Mouse (Mus musculus) neural tube, embryonic 15.5 days (tissue): ENCODE results near the gene Madcam1. TPM values are rescaled to one million over a fixed set of nuclear protein-coding genes. Genes with fewer than 3 reads are reported as not detected.

Experiments
- ATAC-seq: fragments of 200-750 bp; cut with Nextera tagmentation; 2 replicates; pipeline ENCODE4 v1.8.0; 2017; ENCODE audit warnings: mild to moderate bottlenecking, moderate TSS enrichment, moderate library complexity; ENCODE audit not compliant: low FRiP score
- H3K27ac ChIP-seq: fragments of 300-500 bp; sonication (generic); replicated peaks from 2 replicates; pipeline ENCODE4 v1.5.1; 2015; ENCODE audit warnings: mild to moderate bottlenecking, inconsistent platforms
- H3K27me3 ChIP-seq: fragments of 300-500 bp; sonication (generic); replicated peaks from 2 replicates; pipeline ENCODE4 v1.6.1; 2015; ENCODE audit warnings: inconsistent platforms
- H3K36me3 ChIP-seq: fragments of 300-500 bp; sonication (generic); 2 replicates; pipeline ENCODE4 v1.6.1; 2015; ENCODE audit warnings: inconsistent platforms
- H3K4me1 ChIP-seq: fragments of 300-500 bp; sonication (generic); 2 replicates; pipeline ENCODE4 v1.6.1; 2015; ENCODE audit warnings: inconsistent platforms
- H3K4me2 ChIP-seq: fragments of 300-500 bp; sonication (generic); 2 replicates; pipeline ENCODE4 v1.6.1; 2015; ENCODE audit warnings: inconsistent platforms, mild to moderate bottlenecking, moderate library complexity
- H3K4me3 ChIP-seq: fragments of 300-500 bp; sonication (generic); replicated peaks from 2 replicates; pipeline ENCODE4 v1.5.1; 2015; ENCODE audit warnings: mild to moderate bottlenecking, inconsistent platforms
- H3K9ac ChIP-seq: fragments of 300-500 bp; sonication (generic); replicated peaks from 2 replicates; pipeline ENCODE4 v1.6.1; 2015; ENCODE audit warnings: mild to moderate bottlenecking, inconsistent platforms
- H3K9me3 ChIP-seq: fragments of 300-500 bp; sonication (generic); replicated peaks from 2 replicates; pipeline ENCODE4 v1.6.1; 2016; ENCODE audit warnings: inconsistent platforms
- WGBS: fragments of 180-500 bp; shearing (Covaris S2); methylation state at CpG from one replicate; pipeline ENCODE4 v1.1.7; 2015; ENCODE audit warnings: mixed read lengths; 5-methylcytosine and 5-hydroxymethylcytosine counted together
- polyA plus RNA-seq: library from polyadenylated mRNA; unstranded; fragments of >200 nt; fragmentation: Nextera tagmentation; extraction: Ambion mirVana; gene quantifications from 2 replicates; pipeline ENCODE4 v1.2.1, GENCODE M21; 2015

The Madcam1 gene
- polyA plus RNA-seq, 1 experiment from 2014 or later, result 1.0 TPM

DNA sequence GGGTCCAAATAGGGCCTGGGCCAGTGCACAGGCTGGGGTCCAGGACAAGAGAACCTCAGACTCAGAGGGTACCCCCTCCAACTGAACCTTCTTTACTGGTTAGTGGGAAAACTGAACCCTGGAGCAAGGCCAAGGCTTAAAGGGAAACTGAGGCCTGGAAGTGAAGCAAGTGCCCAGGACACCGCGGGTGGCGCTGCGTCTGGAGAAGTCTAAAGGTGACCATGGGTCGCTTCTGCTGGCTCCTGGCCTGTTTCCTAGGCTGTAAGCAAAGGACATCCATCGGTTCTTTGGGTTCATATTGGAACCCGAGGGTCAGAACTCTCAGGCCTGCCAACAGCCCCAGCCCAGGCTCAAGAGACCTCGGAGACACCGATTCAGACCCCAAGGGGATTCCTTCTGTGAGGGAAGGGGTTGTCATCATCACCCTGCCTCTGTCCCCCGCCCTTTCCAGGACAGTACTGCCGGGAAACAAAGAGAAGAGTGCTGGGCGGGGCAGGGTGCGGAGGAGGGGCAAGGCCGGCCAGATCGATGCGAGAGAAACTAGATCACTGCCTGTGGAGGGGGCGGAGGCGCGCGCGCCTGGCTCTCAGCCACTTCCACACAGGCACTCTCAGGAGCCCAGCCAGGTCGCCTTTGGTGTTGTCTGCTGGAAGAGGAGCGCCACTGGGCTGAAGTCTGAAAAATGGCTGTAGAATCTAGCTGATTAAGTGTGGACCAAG is 25.7 kb upstream of the Madcam1 start:
- Histone ChIP-seq H3K27me3 (peaks cover 7% of the 10 kb centered on the region; the same call in 1 of the 2 replicates), H3K4me2 (peak overlapping the region; percentile 79), H3K4me1 (peaks cover 35% of the 10 kb centered on the region), H3K9ac (peak overlapping the region; percentile 95), H3K27ac (peak overlapping the region; percentile 95; the same call in 1 of the 2 replicates), H3K4me3 (peak overlapping the region; percentile 80), H3K36me3 (no peaks in the 10 kb centered on the region), H3K9me3 (no peaks in the 10 kb centered on the region)
- ATAC-seq, result no peak
- WGBS, result 4% methylated on average over 23 of the region's 23 CpGs

DNA sequence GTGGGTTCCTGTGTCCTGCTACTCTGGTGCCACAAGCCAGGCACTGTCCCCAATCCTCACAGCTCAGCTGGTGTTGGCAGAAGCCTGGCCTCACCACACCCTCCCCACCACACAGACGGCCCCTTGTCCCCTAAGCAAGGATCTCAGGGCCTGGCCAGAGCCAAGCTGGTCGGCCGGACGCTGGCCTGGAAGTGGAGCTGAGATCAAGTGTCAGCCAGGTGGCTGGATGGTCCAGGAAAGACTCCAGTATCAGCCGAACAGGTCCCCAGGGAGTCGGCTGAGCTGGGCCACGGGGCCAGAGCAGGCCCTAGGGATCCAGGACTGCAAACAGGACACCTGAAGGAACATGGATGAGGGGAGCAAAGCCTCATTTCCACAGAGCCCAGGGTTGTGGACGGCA is 18.6 kb upstream of the Madcam1 start, which contains the start of gene Odf3l2:
Odf3l2 (minus strand) TSS at position 28 of the 400 bp plus-strand sequence.
- Histone ChIP-seq H3K4me3 (no peak within 1 kb of the TSS), H3K4me1 (no peaks in the 10 kb centered on the region), H3K9me3 (no peaks in the 10 kb centered on the region), H3K27ac (no peak within 1 kb of the TSS), H3K9ac (no peak within 1 kb of the TSS), H3K27me3 (no peaks in the 10 kb centered on the region; the same call in 1 of the 2 replicates), H3K36me3 (no peaks in the 10 kb centered on the region), H3K4me2 (no peak within 1 kb of the TSS)
- 85% methylated on average over 8 of the region's 8 CpGs for WGBS
- no peak for ATAC-seq

DNA sequence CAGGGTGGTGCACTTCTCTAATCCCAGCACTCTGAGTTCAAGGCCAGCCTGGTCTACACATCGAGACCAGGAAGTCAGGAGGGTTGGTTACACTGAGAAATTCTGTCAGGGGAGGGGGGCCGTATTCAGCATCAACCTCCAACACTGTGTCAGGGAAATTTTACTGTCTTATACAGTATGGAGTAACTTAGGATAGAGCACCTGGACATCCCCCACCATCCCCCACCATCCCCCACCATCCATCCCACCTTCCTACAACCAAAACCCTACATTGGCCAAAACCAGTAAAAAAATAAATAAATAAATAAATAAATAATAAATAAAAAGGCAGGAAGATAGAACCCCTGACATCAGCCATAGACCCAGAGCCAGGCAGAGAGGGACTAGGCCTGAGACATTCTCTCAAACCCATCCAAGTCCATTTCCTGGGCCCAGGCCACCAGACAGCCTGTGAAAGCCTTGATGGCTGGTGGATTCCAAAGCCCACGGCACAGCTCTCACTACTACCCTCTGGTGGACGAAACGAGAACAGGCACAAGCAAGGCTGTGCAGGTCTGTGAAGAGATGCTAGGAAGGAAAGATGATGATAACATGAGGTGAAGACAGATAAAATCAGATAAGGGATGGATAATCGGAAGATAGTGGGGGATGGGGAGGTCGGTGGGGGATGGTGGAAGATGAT is 15.1 kb upstream of the Madcam1 start:
- H3K4me3 ChIP-seq, result no peak overlapping the region
- H3K27ac ChIP-seq, result no peak overlapping the region
- H3K4me1 ChIP-seq, result peaks cover 3% of the 10 kb centered on the region; the same call in 1 of the 2 replicates
- H3K4me2 ChIP-seq, result no peak overlapping the region
- WGBS, result 32% methylated on average over 7 of the region's 7 CpGs
- H3K9ac ChIP-seq, result no peak overlapping the region
- peaks cover 9% of the 10 kb centered on the region for H3K27me3 ChIP-seq
- H3K9me3 ChIP-seq, result no peaks in the 10 kb centered on the region
- no peaks in the 10 kb centered on the region for H3K36me3 ChIP-seq
- peak; percentile 67; the same call in 1 of the 2 replicates for ATAC-seq

DNA sequence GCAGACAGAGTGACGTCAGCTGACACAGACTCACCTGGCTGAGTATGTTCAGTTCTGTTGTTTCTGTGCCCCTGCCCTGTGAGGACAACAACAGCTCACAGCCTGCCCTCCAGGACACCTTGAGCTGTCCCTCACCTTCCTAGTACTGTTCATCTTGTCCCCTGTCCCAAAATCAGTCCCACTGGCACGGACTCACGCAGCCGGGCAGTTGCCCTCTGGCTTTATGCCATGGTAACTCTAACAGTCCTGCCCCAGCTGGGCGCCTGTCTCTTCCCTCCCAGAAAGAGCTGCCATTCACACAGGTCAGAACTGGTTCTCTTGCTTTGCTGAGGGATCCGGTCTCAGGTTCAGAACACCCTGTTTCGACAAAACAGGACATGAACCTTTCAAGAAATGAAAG is 11.6 kb upstream of the Madcam1 start:
- no peak overlapping the region for H3K4me2 ChIP-seq
- H3K36me3 ChIP-seq, result no peaks in the 10 kb centered on the region
- H3K4me1 ChIP-seq, result peaks cover 18% of the 10 kb centered on the region
- no peak overlapping the region for H3K9ac ChIP-seq
- no peak overlapping the region for H3K4me3 ChIP-seq
- 89% methylated on average over 7 of the region's 7 CpGs for WGBS
- H3K9me3 ChIP-seq, result no peaks in the 10 kb centered on the region
- ATAC-seq, result no peak
- no peak overlapping the region for H3K27ac ChIP-seq
- peaks cover 9% of the 10 kb centered on the region for H3K27me3 ChIP-seq

DNA sequence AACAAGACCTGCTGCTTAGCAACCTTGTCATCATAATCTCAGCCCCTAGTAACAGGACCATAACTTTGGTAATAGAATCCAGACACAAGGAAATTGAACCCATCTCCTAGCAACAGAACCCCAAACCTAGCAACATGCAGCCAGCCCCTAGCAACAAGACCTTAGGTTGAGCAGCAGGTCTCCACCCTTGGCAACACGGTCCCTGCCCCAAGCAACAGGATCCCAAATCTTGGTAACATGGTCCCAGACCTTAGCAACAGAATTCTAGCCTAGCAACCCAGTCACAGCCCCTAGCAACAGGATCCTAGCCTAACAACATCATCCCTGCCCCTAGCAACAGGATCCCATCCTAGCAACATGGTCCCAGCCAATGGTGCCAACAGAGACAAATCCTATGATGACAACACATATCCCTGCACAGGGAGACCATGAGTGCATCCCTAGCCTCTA is 9.4 kb upstream of the Madcam1 start:
- 3% methylated on average over 1 of the region's 1 CpGs for WGBS
- Histone ChIP-seq H3K4me1 (peaks cover 18% of the 10 kb centered on the region), H3K4me2 (no peak overlapping the region), H3K27ac (peak overlapping the region; percentile 64), H3K9ac (no peak overlapping the region), H3K4me3 (no peak overlapping the region), H3K27me3 (peaks cover 9% of the 10 kb centered on the region), H3K9me3 (no peaks in the 10 kb centered on the region), H3K36me3 (no peaks in the 10 kb centered on the region)
- ATAC-seq, result peak; percentile 86

DNA sequence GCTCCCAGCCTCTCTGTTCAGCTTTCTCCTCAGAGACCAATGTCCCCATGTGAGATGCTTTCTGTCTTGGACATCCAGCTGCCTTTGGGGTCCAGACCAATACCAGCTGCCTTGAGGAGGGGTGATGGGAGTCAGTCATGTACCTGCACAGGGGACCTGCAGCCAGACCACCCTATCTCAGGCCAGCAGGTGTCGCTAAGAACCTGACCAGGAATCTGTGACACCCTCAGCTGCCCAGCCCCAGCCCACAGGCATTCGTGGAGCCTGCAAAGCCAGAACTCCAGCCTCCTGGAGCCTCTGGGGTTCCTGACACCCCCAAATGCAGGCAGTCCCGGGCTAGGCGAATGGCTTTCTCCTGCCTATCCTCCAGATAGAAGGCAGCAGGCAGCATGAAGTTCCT is 5.5 kb upstream of the Madcam1 start:
- H3K9ac ChIP-seq, result no peak overlapping the region
- no peak overlapping the region for H3K4me2 ChIP-seq
- H3K4me3 ChIP-seq, result no peak overlapping the region
- WGBS, result 22% methylated on average over 4 of the region's 4 CpGs
- no peaks in the 10 kb centered on the region for H3K36me3 ChIP-seq
- H3K4me1 ChIP-seq, result peaks cover 19% of the 10 kb centered on the region
- H3K27me3 ChIP-seq, result no peaks in the 10 kb centered on the region
- no peaks in the 10 kb centered on the region for H3K9me3 ChIP-seq
- no peak for ATAC-seq
- no peak overlapping the region for H3K27ac ChIP-seq

DNA sequence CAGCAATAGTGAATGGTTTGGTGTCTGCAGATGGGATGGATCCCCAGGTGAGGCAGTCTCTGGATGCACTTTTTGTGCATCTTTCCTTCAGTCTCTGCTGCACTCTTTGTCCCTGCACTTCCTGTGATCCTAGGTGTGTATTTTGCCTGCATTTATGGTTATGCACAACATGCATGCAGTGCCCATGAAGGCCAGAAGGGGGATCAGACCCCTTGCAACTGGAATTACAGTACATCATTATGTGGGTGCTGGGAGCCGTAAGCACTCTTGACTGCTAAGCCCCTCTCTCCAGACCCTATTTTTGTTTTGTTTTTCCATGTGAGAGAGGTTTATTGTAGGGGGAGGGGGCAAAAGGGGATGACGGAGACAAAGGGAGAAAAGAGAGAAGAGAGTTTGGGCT is 4.1 kb upstream of the Madcam1 start:
- Histone ChIP-seq H3K4me2 (no peak overlapping the region), H3K4me1 (peaks cover 12% of the 10 kb centered on the region), H3K4me3 (no peak overlapping the region), H3K27me3 (no peaks in the 10 kb centered on the region), H3K27ac (no peak overlapping the region), H3K9ac (no peak overlapping the region), H3K9me3 (no peaks in the 10 kb centered on the region), H3K36me3 (no peaks in the 10 kb centered on the region)
- 76% methylated on average over 2 of the region's 2 CpGs for whole genome bisulfite sequencing
- no peak for ATAC-seq

DNA sequence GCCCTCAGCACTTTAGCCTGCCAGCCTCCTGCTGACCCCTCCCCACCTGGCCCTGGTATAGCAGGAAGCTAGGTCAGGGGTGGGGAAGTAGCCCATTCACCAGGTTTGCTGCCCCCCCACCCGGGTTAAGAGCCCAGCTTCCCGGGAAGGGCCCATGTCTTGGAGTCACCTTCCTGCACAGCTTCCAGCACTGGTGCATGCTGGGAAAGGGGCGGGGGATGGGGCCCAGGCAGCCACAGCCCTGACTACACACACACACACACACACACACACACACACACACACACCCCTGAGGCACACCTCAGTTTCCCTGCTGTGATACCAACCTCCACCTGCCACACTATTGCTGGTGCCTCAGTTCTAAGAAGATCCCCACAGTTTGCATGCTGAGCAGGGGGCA is 2.5 kb upstream of the Madcam1 start:
- 50% methylated on average over 3 of the region's 3 CpGs for WGBS
- H3K9ac ChIP-seq, result no peak overlapping the region

DNA sequence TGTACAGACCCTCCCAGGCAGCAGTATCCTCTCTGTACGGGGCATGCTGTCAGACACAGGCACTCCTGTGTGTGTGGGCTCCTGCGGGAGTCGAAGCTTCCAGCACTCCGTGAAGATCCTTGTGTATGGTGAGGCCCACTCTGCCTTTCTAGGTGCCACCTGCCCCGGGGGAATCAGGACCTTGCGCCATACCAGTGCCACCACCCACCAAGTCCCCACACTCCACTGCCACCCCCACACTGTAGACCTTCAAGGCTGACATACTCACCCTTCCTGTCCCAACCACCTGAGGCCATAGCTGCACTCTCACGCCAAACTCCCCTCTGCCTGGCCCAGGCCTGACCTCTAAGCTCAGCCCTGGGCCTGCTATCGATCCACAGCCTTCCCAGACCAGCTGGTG is 692 bp downstream of the Madcam1 start:
- H3K27ac ChIP-seq, result no peak overlapping the region

More for the DNA sequence above, 2.5 kb upstream of the Madcam1 start:
- H3K4me1 ChIP-seq, result peaks cover 7% of the 10 kb centered on the region
- H3K27ac ChIP-seq, result no peak overlapping the region
- H3K9me3 ChIP-seq, result no peaks in the 10 kb centered on the region
- ATAC-seq, result no peak
- H3K36me3 ChIP-seq, result no peaks in the 10 kb centered on the region
- no peak overlapping the region for H3K4me2 ChIP-seq
- H3K4me3 ChIP-seq, result no peak overlapping the region
- no peaks in the 10 kb centered on the region for H3K27me3 ChIP-seq

DNA sequence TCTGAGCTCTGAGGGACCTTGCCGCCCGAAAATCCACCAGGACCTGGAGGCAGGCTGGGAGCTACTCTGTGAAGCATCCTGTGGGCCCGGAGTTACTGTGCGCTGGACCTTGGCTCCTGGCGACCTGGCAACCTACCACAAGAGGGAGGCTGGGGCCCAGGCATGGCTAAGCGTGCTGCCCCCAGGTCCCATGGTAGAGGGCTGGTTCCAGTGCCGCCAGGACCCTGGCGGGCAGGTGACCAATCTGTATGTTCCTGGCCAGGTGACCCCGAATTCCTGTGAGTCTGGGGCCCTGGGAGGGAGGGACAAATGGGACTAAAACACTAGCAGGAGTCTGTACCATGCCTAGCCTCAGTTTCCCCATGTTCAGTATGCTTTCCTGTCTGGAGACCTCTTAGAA is 2.1 kb downstream of the Madcam1 start:
- ATAC-seq, result no peak
- H3K27me3 ChIP-seq, result no peaks in the 10 kb centered on the region
- 66% methylated on average over 9 of the region's 9 CpGs for WGBS
- H3K4me3 ChIP-seq, result no peak overlapping the region
- peaks cover 32% of the 10 kb centered on the region for H3K4me1 ChIP-seq
- H3K27ac ChIP-seq, result no peak overlapping the region
- no peaks in the 10 kb centered on the region for H3K36me3 ChIP-seq
- no peaks in the 10 kb centered on the region for H3K9me3 ChIP-seq
- no peak overlapping the region for H3K9ac ChIP-seq
- no peak overlapping the region for H3K4me2 ChIP-seq

More for the DNA sequence above, 692 bp downstream of the Madcam1 start:
- Histone ChIP-seq H3K9ac (no peak overlapping the region), H3K9me3 (no peaks in the 10 kb centered on the region), H3K4me1 (peaks cover 18% of the 10 kb centered on the region), H3K4me3 (no peak overlapping the region), H3K36me3 (no peaks in the 10 kb centered on the region), H3K4me2 (no peak overlapping the region), H3K27me3 (no peaks in the 10 kb centered on the region)
- no peak for ATAC-seq
- WGBS, result 83% methylated on average over 8 of the region's 8 CpGs

DNA sequence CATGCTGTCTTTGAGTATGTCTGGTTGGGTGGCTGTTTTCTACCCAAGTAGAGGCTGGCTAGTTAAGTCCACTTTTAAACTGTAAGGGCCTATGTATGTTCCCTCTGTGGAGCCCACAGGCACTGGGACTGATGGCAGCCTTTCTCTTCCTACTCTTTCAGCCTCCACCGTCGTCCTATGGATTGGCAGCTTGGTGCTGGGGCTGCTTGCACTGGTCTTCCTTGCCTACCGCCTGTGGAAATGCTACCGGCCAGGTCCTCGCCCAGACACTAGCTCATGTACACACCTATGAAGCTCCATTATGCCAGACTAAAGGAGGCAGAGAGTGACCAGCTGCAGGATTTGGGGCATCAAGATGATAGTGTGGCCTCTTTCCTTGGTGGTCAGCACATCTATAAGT is 3.7 kb downstream of the Madcam1 start:
- no peaks in the 10 kb centered on the region for H3K9me3 ChIP-seq
- H3K27ac ChIP-seq, result peak overlapping the region; percentile 94
- peak overlapping the region; percentile 95 for H3K4me2 ChIP-seq
- ATAC-seq, result no peak
- WGBS, result 73% methylated on average over 5 of the region's 5 CpGs
- peaks cover 5% of the 10 kb centered on the region; the same call in 1 of the 2 replicates for H3K36me3 ChIP-seq
- H3K4me3 ChIP-seq, result peak overlapping the region; percentile 61
- no peaks in the 10 kb centered on the region for H3K27me3 ChIP-seq
- H3K4me1 ChIP-seq, result peaks cover 40% of the 10 kb centered on the region
- H3K9ac ChIP-seq, result peak overlapping the region; percentile 76; the same call in 1 of the 2 replicates
